Mouse (Mus musculus) forebrain, embryonic 13.5 days (tissue): ENCODE results near the gene Gm10260. TPM values are rescaled to one million over a fixed set of nuclear protein-coding genes. Genes with fewer than 3 reads are reported as not detected.

Experiments used
- ATAC-seq: fragments of 200-750 bp; cut with Nextera tagmentation; 2 replicates; pipeline ENCODE4 v1.8.0; 2017
- H3K27ac ChIP-seq: fragments of 300-500 bp; sonication (generic); 2 replicates; pipeline ENCODE4 v1.5.1; 2015; ENCODE audit warnings: inconsistent platforms, mild to moderate bottlenecking, moderate library complexity
- H3K27me3 ChIP-seq: fragments of 300-500 bp; sonication (generic); 2 replicates; pipeline ENCODE4 v1.6.1; 2015; ENCODE audit warnings: mild to moderate bottlenecking, inconsistent platforms
- H3K36me3 ChIP-seq: fragments of 300-500 bp; sonication (generic); 2 replicates; pipeline ENCODE4 v1.6.1; 2015; ENCODE audit warnings: mild to moderate bottlenecking, inconsistent platforms; ENCODE audit not compliant: poor library complexity, severe bottlenecking
- H3K4me1 ChIP-seq: fragments of 300-500 bp; sonication (generic); 2 replicates; pipeline ENCODE4 v1.6.1; 2015; ENCODE audit warnings: inconsistent platforms
- H3K4me2 ChIP-seq: fragments of 300-500 bp; sonication (generic); 2 replicates; pipeline ENCODE4 v1.6.1; 2015; ENCODE audit warnings: inconsistent platforms, mild to moderate bottlenecking, moderate library complexity
- H3K4me3 ChIP-seq: fragments of 300-500 bp; sonication (generic); 2 replicates; pipeline ENCODE4 v1.5.1; 2015; ENCODE audit warnings: mild to moderate bottlenecking, inconsistent platforms
- H3K9ac ChIP-seq: fragments of 300-500 bp; sonication (generic); 2 replicates; pipeline ENCODE4 v1.6.1; 2015; ENCODE audit warnings: mild to moderate bottlenecking, inconsistent platforms
- H3K9me3 ChIP-seq: fragments of 300-500 bp; sonication (generic); replicated peaks from 2 replicates; pipeline ENCODE4 v1.6.1; 2016; ENCODE audit warnings: inconsistent platforms
- WGBS: fragments of 180-500 bp; shearing (Covaris S2); methylation state at CpG from one replicate; pipeline ENCODE4 v1.1.7; 2015; 5-methylcytosine and 5-hydroxymethylcytosine counted together
- polyA plus RNA-seq: library from polyadenylated mRNA; unstranded; fragments of >200 nt; fragmentation: Nextera tagmentation; extraction: Ambion mirVana; gene quantifications from 2 replicates; pipeline ENCODE4 v1.2.1, GENCODE M21; 2015

The Gm10260 gene
- polyA plus RNA-seq, 1 experiment from 2014 or later: 2.2 TPM

GRCm38 (mm10) chr13:97781637-97782036, 21.2 kb upstream of the Gm10260 start:
- no peak overlapping the region for H3K4me3 ChIP-seq
- no peaks in the 10 kb centered on the region for H3K27me3 ChIP-seq
- H3K9me3 ChIP-seq: no peaks in the 10 kb centered on the region
- H3K9ac ChIP-seq: no peak overlapping the region
- ATAC-seq: no peak
- H3K4me1 ChIP-seq: peaks cover 16% of the 10 kb centered on the region; the same call in 1 of the 2 replicates
- H3K27ac ChIP-seq: no peak overlapping the region
- 88% methylated on average over 7 of the region's 7 CpGs for WGBS
- H3K4me2 ChIP-seq: no peak overlapping the region
- H3K36me3 ChIP-seq: no peaks in the 10 kb centered on the region

GRCm38 (mm10) chr13:97780556-97780955, 20.1 kb upstream of the Gm10260 start:
- no peak overlapping the region for H3K4me3 ChIP-seq
- WGBS: 73% methylated on average over 2 of the region's 2 CpGs
- H3K9me3 ChIP-seq: no peaks in the 10 kb centered on the region
- no peaks in the 10 kb centered on the region for H3K27me3 ChIP-seq
- H3K27ac ChIP-seq: no peak overlapping the region
- no peak for ATAC-seq
- no peak overlapping the region for H3K9ac ChIP-seq
- no peak overlapping the region for H3K4me2 ChIP-seq
- peaks cover 15% of the 10 kb centered on the region; the same call in 1 of the 2 replicates for H3K4me1 ChIP-seq
- H3K36me3 ChIP-seq: no peaks in the 10 kb centered on the region

GRCm38 (mm10) chr13:97779657-97780445, 19.4 kb upstream of the Gm10260 start:
- 83% methylated on average over 8 of the region's 8 CpGs for WGBS
- Histone ChIP-seq H3K4me3 (no peak overlapping the region), H3K27ac (no peak overlapping the region), H3K27me3 (no peaks in the 10 kb centered on the region), H3K9ac (no peak overlapping the region), H3K9me3 (no peaks in the 10 kb centered on the region), H3K36me3 (no peaks in the 10 kb centered on the region), H3K4me1 (peaks cover 13% of the 10 kb centered on the region), H3K4me2 (no peak overlapping the region)
- no peak for ATAC-seq

- Histone ChIP-seq H3K4me1 (peaks cover 12% of the 10 kb centered on the region), H3K9me3 (no peaks in the 10 kb centered on the region), H3K9ac (no peak overlapping the region), H3K4me2 (no peak overlapping the region), H3K4me3 (no peak overlapping the region), H3K27me3 (no peaks in the 10 kb centered on the region), H3K27ac (no peak overlapping the region), H3K36me3 (no peaks in the 10 kb centered on the region)
- 90% methylated on average over 5 of the region's 5 CpGs for WGBS
- ATAC-seq: no peak
Measured at GRCm38 (mm10) chr13:97778698-97779194, 18.3 kb upstream of the Gm10260 start.

- Histone ChIP-seq H3K4me3 (no peak overlapping the region), H3K27ac (no peak overlapping the region), H3K4me1 (peaks cover 12% of the 10 kb centered on the region), H3K27me3 (no peaks in the 10 kb centered on the region), H3K36me3 (no peaks in the 10 kb centered on the region), H3K4me2 (no peak overlapping the region), H3K9ac (no peak overlapping the region), H3K9me3 (no peaks in the 10 kb centered on the region)
- no peak for ATAC-seq
- 97% methylated on average over 2 of the region's 2 CpGs for WGBS
Measured at GRCm38 (mm10) chr13:97777667-97778066, 17.2 kb upstream of the Gm10260 start.

- Histone ChIP-seq H3K4me1 (peaks cover 12% of the 10 kb centered on the region), H3K4me3 (no peak overlapping the region), H3K9me3 (peaks cover 5% of the 10 kb centered on the region; the same call in 1 of the 2 replicates), H3K36me3 (no peaks in the 10 kb centered on the region), H3K4me2 (no peak overlapping the region), H3K27me3 (no peaks in the 10 kb centered on the region), H3K9ac (no peak overlapping the region), H3K27ac (no peak overlapping the region)
- ATAC-seq: no peak
- 63% methylated on average over 3 of the region's 3 CpGs for WGBS
Measured at GRCm38 (mm10) chr13:97776702-97777101, 16.3 kb upstream of the Gm10260 start.

- peaks cover 6% of the 10 kb centered on the region; the same call in 1 of the 2 replicates for H3K9me3 ChIP-seq
- no peak overlapping the region for H3K9ac ChIP-seq
- peaks cover 12% of the 10 kb centered on the region for H3K4me1 ChIP-seq
- H3K27me3 ChIP-seq: no peaks in the 10 kb centered on the region
- H3K27ac ChIP-seq: no peak overlapping the region
- 94% methylated on average over 8 of the region's 8 CpGs for WGBS
- ATAC-seq: no peak
- H3K4me2 ChIP-seq: no peak overlapping the region
- no peaks in the 10 kb centered on the region for H3K36me3 ChIP-seq
- no peak overlapping the region for H3K4me3 ChIP-seq
Measured at GRCm38 (mm10) chr13:97775907-97776306, 15.5 kb upstream of the Gm10260 start.

- Histone ChIP-seq H3K27ac (peak overlapping the region; percentile 57), H3K27me3 (no peaks in the 10 kb centered on the region), H3K9me3 (peaks cover 6% of the 10 kb centered on the region; the same call in 1 of the 2 replicates), H3K36me3 (no peaks in the 10 kb centered on the region), H3K4me2 (no peak overlapping the region), H3K4me1 (peaks cover 12% of the 10 kb centered on the region), H3K9ac (no peak overlapping the region), H3K4me3 (no peak overlapping the region)
- peak; percentile 87 for ATAC-seq
- WGBS: 53% methylated on average over 10 of the region's 10 CpGs
Measured at GRCm38 (mm10) chr13:97774740-97775425, 14.5 kb upstream of the Gm10260 start.

- H3K4me3 ChIP-seq: no peak overlapping the region
- 84% methylated on average over 3 of the region's 3 CpGs for WGBS
- peaks cover under 1% of the 10 kb centered on the region; the same call in 1 of the 2 replicates for H3K4me1 ChIP-seq
- H3K27me3 ChIP-seq: no peaks in the 10 kb centered on the region
- no peak overlapping the region for H3K4me2 ChIP-seq
- H3K9me3 ChIP-seq: peaks cover 6% of the 10 kb centered on the region; the same call in 1 of the 2 replicates
- ATAC-seq: no peak
- H3K9ac ChIP-seq: no peak overlapping the region
- H3K27ac ChIP-seq: no peak overlapping the region
- no peaks in the 10 kb centered on the region for H3K36me3 ChIP-seq
Measured at GRCm38 (mm10) chr13:97769205-97769604, 8.8 kb upstream of the Gm10260 start.

GRCm38 (mm10) chr13:97768803-97769202, 8.4 kb upstream of the Gm10260 start:
- Histone ChIP-seq H3K27ac (no peak overlapping the region), H3K4me3 (no peak overlapping the region), H3K36me3 (no peaks in the 10 kb centered on the region), H3K27me3 (no peaks in the 10 kb centered on the region), H3K9me3 (peaks cover 6% of the 10 kb centered on the region; the same call in 1 of the 2 replicates), H3K9ac (no peak overlapping the region), H3K4me1 (peaks cover 5% of the 10 kb centered on the region; the same call in 1 of the 2 replicates), H3K4me2 (no peak overlapping the region)
- ATAC-seq: no peak
- 76% methylated on average over 3 of the region's 3 CpGs for WGBS

GRCm38 (mm10) chr13:97768046-97768682, 7.7 kb upstream of the Gm10260 start:
- no peaks in the 10 kb centered on the region for H3K27me3 ChIP-seq
- H3K9me3 ChIP-seq: peaks cover 6% of the 10 kb centered on the region; the same call in 1 of the 2 replicates
- no peak overlapping the region for H3K27ac ChIP-seq
- H3K4me3 ChIP-seq: no peak overlapping the region
- ATAC-seq: no peak
- no peak overlapping the region for H3K9ac ChIP-seq
- no peak overlapping the region for H3K4me2 ChIP-seq
- H3K36me3 ChIP-seq: no peaks in the 10 kb centered on the region
- WGBS: 75% methylated on average over 7 of the region's 7 CpGs
- H3K4me1 ChIP-seq: peaks cover 11% of the 10 kb centered on the region

GRCm38 (mm10) chr13:97766600-97766999, 6.2 kb upstream of the Gm10260 start:
- Histone ChIP-seq H3K9ac (no peak overlapping the region), H3K4me1 (peaks cover 11% of the 10 kb centered on the region), H3K27me3 (no peaks in the 10 kb centered on the region), H3K27ac (no peak overlapping the region), H3K9me3 (no peaks in the 10 kb centered on the region), H3K4me3 (no peak overlapping the region), H3K4me2 (no peak overlapping the region), H3K36me3 (no peaks in the 10 kb centered on the region)
- 93% methylated on average over 3 of the region's 3 CpGs for WGBS
- no peak for ATAC-seq
